Mouse (Mus musculus) forebrain, embryonic 11.5 days (tissue): ENCODE measurements around the gene AW011738. TPM values are rescaled to one million over a fixed set of nuclear protein-coding genes. Genes with fewer than 3 reads are reported as not detected.

Experiments used
- ATAC-seq: fragments of 200-750 bp; cut with Nextera tagmentation; replicated peaks from 2 replicates; pipeline ENCODE4 v1.8.0; 2017; ENCODE audit warnings: moderate TSS enrichment; ENCODE audit not compliant: low FRiP score
- DNase-seq: peaks from one replicate; pipeline ENCODE4 v3.0.0-alpha.2; 2017; ENCODE audit warnings: low spot score
- H3K27ac ChIP-seq: fragments of 300-500 bp; sonication (generic); 2 replicates; pipeline ENCODE4 v1.5.1; 2014; ENCODE audit warnings: low read depth, low read length
- H3K27me3 ChIP-seq: fragments of 300-500 bp; sonication (generic); 2 replicates; pipeline ENCODE4 v1.6.1; 2014; ENCODE audit warnings: mild to moderate bottlenecking, low read length, mixed read lengths; ENCODE audit not compliant: control insufficient read depth, insufficient read depth
- H3K36me3 ChIP-seq: fragments of 300-500 bp; sonication (generic); 2 replicates; pipeline ENCODE4 v1.6.1; 2014; ENCODE audit warnings: mild to moderate bottlenecking, low read length, moderate library complexity, mixed read lengths; ENCODE audit not compliant: control insufficient read depth, insufficient read depth
- H3K4me1 ChIP-seq: fragments of 300-500 bp; sonication (generic); replicated peaks from 2 replicates; pipeline ENCODE4 v1.6.1; 2014; ENCODE audit warnings: low read length, mixed read lengths; ENCODE audit not compliant: control insufficient read depth, insufficient read depth
- H3K4me2 ChIP-seq: fragments of 300-500 bp; sonication (generic); 2 replicates; pipeline ENCODE4 v1.6.1; 2014; ENCODE audit warnings: low read depth, mild to moderate bottlenecking, low read length, moderate library complexity, mixed read lengths; ENCODE audit not compliant: severe bottlenecking
- H3K4me3 ChIP-seq: fragments of 300-500 bp; sonication (generic); 2 replicates; pipeline ENCODE4 v1.5.1; 2014; ENCODE audit warnings: low read depth, low read length
- H3K9ac ChIP-seq: fragments of 300-500 bp; sonication (generic); 2 replicates; pipeline ENCODE4 v1.6.1; 2014; ENCODE audit warnings: low read length
- H3K9me3 ChIP-seq: fragments of 300-500 bp; sonication (generic); 2 replicates; pipeline ENCODE4 v1.6.1; 2016; ENCODE audit warnings: low read length, mixed read lengths; ENCODE audit not compliant: control insufficient read depth
- WGBS: fragments of 180-500 bp; shearing (Covaris S2); extraction: QIAGEN DNeasy Blood & Tissue Kit; methylation state at CpG from one replicate; pipeline ENCODE4 v1.1.7; 2014; 5-methylcytosine and 5-hydroxymethylcytosine counted together
- polyA plus RNA-seq: library from polyadenylated mRNA; unstranded; fragments of >200 nt; fragmentation: Nextera tagmentation; extraction: Ambion mirVana; gene quantifications from 2 replicates; pipeline ENCODE4 v1.2.1, GENCODE M21; 2014

The AW011738 gene
- polyA plus RNA-seq: 2.0 and 2.3 TPM in 2 replicates

GRCm38 (mm10) chr4:156203001-156203412 is at the start of gene AW011738:
TSS of gene AW011738 (plus strand) at chr4:156203304.
- Histone ChIP-seq H3K36me3 (no peaks in the 10 kb centered on the region), H3K27me3 (no peaks in the 10 kb centered on the region), H3K4me2 (peak within 1 kb of the TSS; percentile 94), H3K4me3 (peak within 1 kb of the TSS; percentile 61), H3K9ac (peak within 1 kb of the TSS; percentile 77), H3K27ac (peak within 1 kb of the TSS; percentile 62), H3K4me1 (peaks cover 13% of the 10 kb centered on the region; the same call in 1 of the 2 replicates), H3K9me3 (no peaks in the 10 kb centered on the region)
- ATAC-seq (peak; percentile 87), DNase-seq (peak; percentile 92)
- 0% methylated on average over 33 of the region's 39 CpGs for WGBS

- Histone ChIP-seq H3K36me3 (no peaks in the 10 kb centered on the region), H3K9ac (no peak overlapping the region), H3K4me3 (no peak overlapping the region), H3K27me3 (no peaks in the 10 kb centered on the region), H3K4me1 (no peaks in the 10 kb centered on the region), H3K27ac (no peak overlapping the region), H3K4me2 (no peak overlapping the region), H3K9me3 (no peaks in the 10 kb centered on the region; the same call in 1 of the 2 replicates)
- no peak for ATAC-seq
- DNase-seq: peak; percentile 27
- 90% methylated on average over 3 of the region's 3 CpGs for WGBS
These were observed 48.3 kb upstream of the AW011738 start for GRCm38 (mm10) chr4:156154771-156155170.

GRCm38 (mm10) chr4:156166477-156166876 is 36.6 kb upstream of the AW011738 start:
- Histone ChIP-seq H3K27ac (no peak overlapping the region), H3K9ac (no peak overlapping the region), H3K9me3 (no peaks in the 10 kb centered on the region; the same call in 1 of the 2 replicates), H3K4me3 (no peak overlapping the region), H3K4me2 (no peak overlapping the region), H3K27me3 (no peaks in the 10 kb centered on the region), H3K36me3 (peaks cover 54% of the 10 kb centered on the region), H3K4me1 (no peaks in the 10 kb centered on the region)
- DNase-seq (peak; percentile 45), ATAC-seq (no peak)
- WGBS: 93% methylated on average over 9 of the region's 9 CpGs

- H3K9me3 ChIP-seq: no peaks in the 10 kb centered on the region
- no peaks in the 10 kb centered on the region for H3K27me3 ChIP-seq
- H3K36me3 ChIP-seq: peaks cover 60% of the 10 kb centered on the region
- H3K27ac ChIP-seq: no peak overlapping the region
- no peaks in the 10 kb centered on the region for H3K4me1 ChIP-seq
- DNase-seq (peak; percentile 42), ATAC-seq (no peak)
- WGBS: 98% methylated on average over 8 of the region's 8 CpGs
- no peak overlapping the region for H3K4me3 ChIP-seq
- no peak overlapping the region for H3K4me2 ChIP-seq
- no peak overlapping the region for H3K9ac ChIP-seq
These were observed 34.5 kb upstream of the AW011738 start for GRCm38 (mm10) chr4:156168611-156169010.

GRCm38 (mm10) chr4:156169129-156169528 is 34.0 kb upstream of the AW011738 start:
- Histone ChIP-seq H3K9ac (no peak overlapping the region), H3K27ac (no peak overlapping the region), H3K4me2 (no peak overlapping the region), H3K9me3 (no peaks in the 10 kb centered on the region), H3K36me3 (peaks cover 60% of the 10 kb centered on the region), H3K27me3 (no peaks in the 10 kb centered on the region), H3K4me3 (no peak overlapping the region), H3K4me1 (no peaks in the 10 kb centered on the region)
- WGBS: 95% methylated on average over 10 of the region's 10 CpGs
- peak; percentile 47 for DNase-seq
- no peak for ATAC-seq

GRCm38 (mm10) chr4:156171828-156172227 is 31.3 kb upstream of the AW011738 start:
- ATAC-seq (no peak), DNase-seq (peak; percentile 41)
- H3K27me3 ChIP-seq: no peaks in the 10 kb centered on the region
- peaks cover 62% of the 10 kb centered on the region for H3K36me3 ChIP-seq
- H3K4me3 ChIP-seq: no peak overlapping the region
- H3K9ac ChIP-seq: no peak overlapping the region
- H3K27ac ChIP-seq: no peak overlapping the region
- H3K9me3 ChIP-seq: no peaks in the 10 kb centered on the region
- no peak overlapping the region for H3K4me2 ChIP-seq
- WGBS: 94% methylated on average over 11 of the region's 11 CpGs
- no peaks in the 10 kb centered on the region for H3K4me1 ChIP-seq

- no peak overlapping the region for H3K27ac ChIP-seq
- ATAC-seq (no peak), DNase-seq (no peak)
- H3K4me3 ChIP-seq: no peak overlapping the region
- H3K4me2 ChIP-seq: no peak overlapping the region
- H3K9ac ChIP-seq: no peak overlapping the region
- WGBS: 97% methylated on average over 9 of the region's 9 CpGs
- no peaks in the 10 kb centered on the region for H3K9me3 ChIP-seq
- H3K36me3 ChIP-seq: peaks cover 47% of the 10 kb centered on the region
- no peaks in the 10 kb centered on the region for H3K27me3 ChIP-seq
- H3K4me1 ChIP-seq: no peaks in the 10 kb centered on the region
These were observed 25.5 kb upstream of the AW011738 start for GRCm38 (mm10) chr4:156177630-156178029.

GRCm38 (mm10) chr4:156183747-156184146 is 19.4 kb upstream of the AW011738 start:
- Histone ChIP-seq H3K36me3 (peaks cover 10% of the 10 kb centered on the region), H3K4me2 (peak overlapping the region; percentile 22; the same call in 1 of the 2 replicates), H3K4me1 (peaks cover 27% of the 10 kb centered on the region), H3K9me3 (no peaks in the 10 kb centered on the region), H3K9ac (0 out of 2 replicates have a peak overlapping the region, but pooled peaks have one; percentile 7), H3K27me3 (no peaks in the 10 kb centered on the region), H3K27ac (no peak overlapping the region), H3K4me3 (peak overlapping the region; percentile 38; the same call in 1 of the 2 replicates)
- DNase-seq (no peak), ATAC-seq (no peak)
- WGBS: 89% methylated on average over 5 of the region's 5 CpGs

GRCm38 (mm10) chr4:156184291-156184954 is 18.7 kb upstream of the AW011738 start:
- H3K36me3 ChIP-seq: peaks cover 3% of the 10 kb centered on the region; the same call in 1 of the 2 replicates
- no peaks in the 10 kb centered on the region for H3K27me3 ChIP-seq
- H3K4me3 ChIP-seq: peak overlapping the region; percentile 38; the same call in 1 of the 2 replicates
- peak overlapping the region; percentile 64 for H3K4me2 ChIP-seq
- H3K27ac ChIP-seq: no peak overlapping the region
- peak overlapping the region; percentile 76 for H3K9ac ChIP-seq
- peaks cover 32% of the 10 kb centered on the region for H3K4me1 ChIP-seq
- DNase-seq (no peak), ATAC-seq (no peak)
- no peaks in the 10 kb centered on the region for H3K9me3 ChIP-seq
- WGBS: 84% methylated on average over 7 of the region's 7 CpGs
